Mouse (Mus musculus) hindbrain, embryonic 16.5 days (tissue): ENCODE data around the gene Aga. TPM values are rescaled to one million over a fixed set of nuclear protein-coding genes. Genes with fewer than 3 reads are reported as not detected.

Experiments used
- polyA plus RNA-seq: library from polyadenylated mRNA; unstranded; fragments of >200 nt; fragmentation: Nextera tagmentation; extraction: Ambion mirVana; gene quantifications from 2 replicates; pipeline ENCODE4 v1.2.1, GENCODE M21; 2015

The Aga gene
- polyA plus RNA-seq, 1 experiment from 2014 or later = 19.1 TPM

Other genes with a start within 250 kb of the Aga start
- gene Neil3, start 127.3 kb downstream of the Aga start, polyA plus RNA-seq = 5.5 and 5.8 TPM in 2 replicates